Mouse (Mus musculus) liver, embryonic 16.5 days (tissue): ENCODE measurements around the gene Pola2. TPM values are rescaled to one million over a fixed set of nuclear protein-coding genes. Genes with fewer than 3 reads are reported as not detected.

Source experiments
- ATAC-seq: fragments of 200-750 bp; cut with Nextera tagmentation; 2 replicates; pipeline ENCODE4 v1.8.0; 2017; ENCODE audit warnings: low read depth, mild to moderate bottlenecking, moderate number of reproducible peaks, moderate library complexity
- H3K27ac ChIP-seq: fragments of 300-500 bp; sonication (generic); 2 replicates; pipeline ENCODE4 v1.5.1; 2014; ENCODE audit warnings: mild to moderate bottlenecking, low read length
- H3K27me3 ChIP-seq: fragments of 300-500 bp; sonication (generic); 2 replicates; pipeline ENCODE4 v1.6.1; 2014; ENCODE audit warnings: low read depth, low read length, mixed read lengths; ENCODE audit not compliant: control insufficient read depth, insufficient read depth
- H3K36me3 ChIP-seq: fragments of 300-500 bp; sonication (generic); 2 replicates; pipeline ENCODE4 v1.6.1; 2014; ENCODE audit warnings: mild to moderate bottlenecking; ENCODE audit not compliant: control insufficient read depth, insufficient read depth
- H3K4me1 ChIP-seq: fragments of 300-500 bp; sonication (generic); 2 replicates; pipeline ENCODE4 v1.6.1; 2014; ENCODE audit warnings: low read depth, low read length, mixed read lengths; ENCODE audit not compliant: control insufficient read depth
- H3K4me2 ChIP-seq: fragments of 300-500 bp; sonication (generic); 2 replicates; pipeline ENCODE4 v1.6.1; 2014; ENCODE audit warnings: low read depth, low read length, mixed read lengths
- H3K4me3 ChIP-seq: fragments of 300-500 bp; sonication (generic); 2 replicates; pipeline ENCODE4 v1.5.1; 2014; ENCODE audit warnings: low read depth, mild to moderate bottlenecking, low read length
- H3K9ac ChIP-seq: fragments of 300-500 bp; sonication (generic); 2 replicates; pipeline ENCODE4 v1.6.1; 2014; ENCODE audit warnings: low read depth, low read length
- H3K9me3 ChIP-seq: fragments of 300-500 bp; sonication (generic); replicated peaks from 2 replicates; pipeline ENCODE4 v1.6.1; 2016; ENCODE audit warnings: low read length; ENCODE audit not compliant: control insufficient read depth
- WGBS: fragments of 180-500 bp; shearing (Covaris S2); extraction: QIAGEN DNeasy Blood & Tissue Kit; methylation state at CpG from one replicate; pipeline ENCODE4 v1.1.7; 2014; ENCODE audit not compliant: insufficient replicate concordance; 5-methylcytosine and 5-hydroxymethylcytosine counted together
- polyA plus RNA-seq: library from polyadenylated mRNA; unstranded; fragments of >200 nt; fragmentation: Nextera tagmentation; extraction: Ambion mirVana; gene quantifications from 2 replicates; pipeline ENCODE4 v1.2.1, GENCODE M21; 2015

The Pola2 gene
- polyA plus RNA-seq, 1 experiment from 2014 or later, result 47.2 TPM

- no peaks in the 10 kb centered on the region for H3K27me3 ChIP-seq
- no peaks in the 10 kb centered on the region for H3K9me3 ChIP-seq
- peak overlapping the region; percentile 49 for H3K4me2 ChIP-seq
- H3K9ac ChIP-seq, result peak overlapping the region; percentile 8; the same call in 1 of the 2 replicates
- peaks cover 21% of the 10 kb centered on the region for H3K4me1 ChIP-seq
- H3K27ac ChIP-seq, result peak overlapping the region; percentile 75
- H3K36me3 ChIP-seq, result peaks cover 22% of the 10 kb centered on the region
- 0 out of 2 replicates have a peak overlapping the region, but pooled peaks have one; percentile 11 for H3K4me3 ChIP-seq
- ATAC-seq, result peak; percentile 82
- WGBS, result 11% methylated on average over 14 of the region's 14 CpGs
Measured at GRCm38 (mm10) chr19:5937836-5938406, 26.1 kb downstream of the Pola2 start.

DNA sequence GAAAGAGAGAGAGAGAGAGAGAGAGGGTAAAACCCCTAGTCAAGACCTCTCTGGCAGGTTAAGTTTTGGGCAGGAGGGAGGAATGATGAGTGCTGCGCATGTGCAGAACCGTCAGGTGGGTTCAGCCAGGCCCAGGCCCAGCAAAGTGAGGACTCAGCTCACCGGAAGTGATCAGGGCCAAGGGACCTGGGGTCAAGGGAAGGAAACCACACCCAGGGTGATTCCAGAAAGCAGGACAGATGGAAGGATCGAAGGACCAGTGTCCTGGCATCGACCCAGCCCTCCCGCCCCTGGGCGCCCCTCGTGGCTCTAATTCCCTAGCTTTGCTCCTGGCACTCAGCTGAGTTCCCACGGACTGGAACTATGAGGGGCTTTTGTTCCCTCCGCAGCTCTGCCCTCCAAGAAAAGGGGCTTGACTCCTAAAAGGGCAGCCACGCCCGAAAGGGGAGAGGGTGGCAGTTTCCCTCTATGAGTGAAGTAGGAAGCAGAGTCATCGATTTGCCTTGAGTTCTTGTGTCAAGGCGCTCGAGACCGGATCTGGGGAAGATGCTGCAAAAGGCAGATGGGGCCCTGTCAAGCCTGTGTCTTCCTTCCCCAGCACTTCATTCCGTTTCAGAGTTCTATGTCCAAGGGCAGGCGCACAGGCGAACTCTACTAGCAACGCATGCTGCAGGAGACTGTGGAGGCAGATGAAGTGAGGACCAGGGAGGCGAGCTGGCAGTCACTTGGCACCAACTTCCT lies 26.7 kb downstream of the Pola2 start:
- Histone ChIP-seq H3K9me3 (no peaks in the 10 kb centered on the region), H3K36me3 (peaks cover 21% of the 10 kb centered on the region), H3K4me1 (peaks cover 21% of the 10 kb centered on the region), H3K4me2 (peak overlapping the region; percentile 49; the same call in 1 of the 2 replicates), H3K9ac (peak overlapping the region; percentile 8; the same call in 1 of the 2 replicates), H3K27me3 (no peaks in the 10 kb centered on the region), H3K27ac (peak overlapping the region; percentile 75), H3K4me3 (no peak overlapping the region)
- WGBS, result 70% methylated on average over 21 of the region's 21 CpGs
- no peak for ATAC-seq

DNA sequence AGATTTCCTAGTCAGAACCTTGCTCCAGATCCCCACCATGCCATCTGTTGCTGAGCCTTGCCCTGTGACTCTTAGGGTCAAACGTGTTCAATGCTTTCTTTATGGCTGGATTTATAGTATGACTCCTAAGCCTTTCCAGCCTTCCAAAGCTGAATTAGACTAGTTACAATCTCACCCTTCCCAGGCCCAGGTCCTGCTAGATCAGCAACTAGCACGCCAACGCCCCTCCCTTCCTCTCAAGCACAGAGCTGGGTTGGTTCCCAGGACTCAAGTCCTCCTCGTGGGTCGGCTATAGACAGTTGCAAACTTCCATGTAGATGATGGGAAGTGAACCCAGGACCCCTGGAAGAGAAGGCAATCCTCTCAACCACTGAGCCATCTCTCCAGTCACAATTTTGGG lies 28.3 kb downstream of the Pola2 start:
- WGBS, result 51% methylated on average over 5 of the region's 5 CpGs
- Histone ChIP-seq H3K27ac (no peak overlapping the region), H3K4me1 (peaks cover 21% of the 10 kb centered on the region), H3K9me3 (no peaks in the 10 kb centered on the region), H3K4me3 (no peak overlapping the region), H3K36me3 (peaks cover 8% of the 10 kb centered on the region; the same call in 1 of the 2 replicates), H3K9ac (no peak overlapping the region), H3K27me3 (no peaks in the 10 kb centered on the region), H3K4me2 (no peak overlapping the region)
- ATAC-seq, result no peak

DNA sequence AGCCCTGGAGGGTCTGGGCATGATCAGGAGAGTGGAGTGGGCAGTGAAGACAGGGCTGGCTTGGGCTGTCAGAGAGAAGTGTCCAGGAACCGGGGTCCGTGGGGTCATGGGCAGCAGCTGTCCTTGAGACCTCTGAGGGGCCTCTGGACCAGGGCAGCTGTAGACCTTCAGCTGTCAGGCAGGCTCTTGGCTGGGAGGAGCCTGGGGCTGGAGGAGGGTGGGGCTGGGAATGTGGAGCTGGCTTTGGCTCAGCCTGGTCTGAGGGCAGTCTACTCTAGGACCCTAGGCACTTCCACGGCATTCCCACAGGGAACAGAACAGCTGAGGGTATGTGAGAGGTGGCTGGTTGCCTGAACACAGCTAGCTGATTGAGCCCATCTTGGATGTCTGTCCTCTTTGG lies 28.7 kb downstream of the Pola2 start:
- Histone ChIP-seq H3K27ac (no peak overlapping the region), H3K4me2 (no peak overlapping the region), H3K36me3 (peaks cover 4% of the 10 kb centered on the region; the same call in 1 of the 2 replicates), H3K27me3 (no peaks in the 10 kb centered on the region), H3K9me3 (no peaks in the 10 kb centered on the region), H3K4me1 (peaks cover 21% of the 10 kb centered on the region), H3K4me3 (no peak overlapping the region), H3K9ac (no peak overlapping the region)
- 0 out of 2 replicates have a peak, but pooled peaks have one; percentile 17 for ATAC-seq
- 47% methylated on average over 3 of the region's 3 CpGs for WGBS

DNA sequence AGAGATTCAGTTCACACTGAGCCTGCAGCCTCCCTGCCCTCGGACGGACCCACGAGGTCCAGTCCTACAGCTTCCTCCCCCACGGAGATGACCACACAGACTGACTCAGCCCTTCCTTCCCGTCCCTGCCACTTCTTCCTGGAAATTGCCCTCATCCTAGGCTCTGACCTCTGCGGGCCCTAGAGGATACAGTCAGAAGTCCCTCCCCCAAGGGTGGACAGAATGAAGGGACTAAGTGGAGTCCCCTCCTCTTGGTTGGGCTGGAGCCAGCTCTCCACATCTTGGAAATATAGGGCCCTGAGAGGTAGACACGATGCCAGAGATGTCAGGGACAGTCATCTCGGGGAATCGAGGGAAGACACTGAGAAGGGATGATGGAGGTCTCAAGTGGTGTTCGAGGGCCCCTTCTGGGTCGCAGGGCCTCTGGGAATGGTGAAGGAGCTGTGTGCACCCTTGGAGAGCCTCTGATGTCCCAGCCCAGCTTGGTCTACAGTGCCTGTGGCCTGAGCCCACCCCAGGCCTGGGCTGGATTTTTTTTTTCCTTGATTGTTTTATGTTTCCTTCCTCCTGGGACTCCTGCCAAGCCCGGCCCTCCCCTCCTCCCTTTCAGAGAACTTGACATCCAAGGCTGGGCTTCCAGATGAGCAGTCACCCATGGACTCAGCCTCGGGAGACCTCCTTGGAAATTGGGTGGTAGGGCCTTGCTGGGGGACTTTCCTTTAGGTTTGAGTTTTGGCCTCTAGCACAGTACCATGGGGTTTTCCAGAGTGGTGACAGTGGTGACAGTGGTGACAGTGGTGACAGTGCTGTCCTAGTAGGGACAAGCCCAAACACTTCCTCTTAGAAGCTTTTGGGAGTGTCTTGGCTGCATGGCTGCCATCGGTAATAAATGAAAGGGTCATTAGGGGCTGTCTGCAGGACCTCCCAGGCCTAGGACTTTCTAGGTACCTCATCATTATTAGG lies 34.1 kb downstream of the Pola2 start:
- ATAC-seq, result peak; percentile 47; the same call in 1 of the 2 replicates
- Histone ChIP-seq H3K4me1 (peaks cover 9% of the 10 kb centered on the region), H3K27ac (peak overlapping the region; percentile 24; the same call in 1 of the 2 replicates), H3K27me3 (peaks cover 12% of the 10 kb centered on the region), H3K4me2 (no peak overlapping the region), H3K9ac (no peak overlapping the region), H3K36me3 (no peaks in the 10 kb centered on the region), H3K4me3 (no peak overlapping the region), H3K9me3 (no peaks in the 10 kb centered on the region)
- WGBS, result 45% methylated on average over 14 of the region's 14 CpGs

GRCm38 (mm10) chr19:5928546-5928945 lies 35.5 kb downstream of the Pola2 start:
- Histone ChIP-seq H3K4me3 (no peak overlapping the region), H3K9ac (no peak overlapping the region), H3K27ac (no peak overlapping the region), H3K9me3 (no peaks in the 10 kb centered on the region), H3K4me1 (peaks cover 20% of the 10 kb centered on the region), H3K4me2 (no peak overlapping the region), H3K27me3 (peaks cover 13% of the 10 kb centered on the region), H3K36me3 (no peaks in the 10 kb centered on the region)
- ATAC-seq, result no peak
- 41% methylated on average over 3 of the region's 3 CpGs for WGBS

DNA sequence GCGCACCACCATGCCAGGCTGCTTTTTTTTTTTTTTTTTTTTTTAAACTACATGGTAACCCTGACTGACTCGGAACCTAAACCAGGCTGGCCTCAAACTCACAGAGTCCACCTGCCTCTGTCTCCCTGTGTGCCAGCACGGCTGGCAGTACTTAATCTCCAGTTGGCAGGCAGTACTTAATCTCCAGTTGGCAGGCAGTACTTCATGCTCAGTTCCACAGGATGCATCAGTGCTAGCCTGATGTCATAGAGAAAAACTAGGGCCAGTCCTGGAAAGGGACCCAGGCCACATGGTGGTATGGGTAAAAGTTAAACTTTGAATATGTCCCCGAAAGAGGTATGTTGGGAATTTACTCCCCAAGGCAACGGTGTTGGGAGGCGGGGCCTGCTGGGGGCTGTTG lies 35.9 kb downstream of the Pola2 start:
- no peak for ATAC-seq
- H3K4me2 ChIP-seq, result no peak overlapping the region
- H3K9me3 ChIP-seq, result no peaks in the 10 kb centered on the region
- H3K27me3 ChIP-seq, result peaks cover 13% of the 10 kb centered on the region
- no peak overlapping the region for H3K4me3 ChIP-seq
- H3K36me3 ChIP-seq, result no peaks in the 10 kb centered on the region
- H3K9ac ChIP-seq, result no peak overlapping the region
- H3K27ac ChIP-seq, result no peak overlapping the region
- H3K4me1 ChIP-seq, result peaks cover 25% of the 10 kb centered on the region
- WGBS, result 63% methylated on average over 6 of the region's 6 CpGs

- H3K4me2 ChIP-seq, result no peak overlapping the region
- H3K4me3 ChIP-seq, result no peak overlapping the region
- H3K27ac ChIP-seq, result no peak overlapping the region
- H3K36me3 ChIP-seq, result no peaks in the 10 kb centered on the region
- no peak for ATAC-seq
- 68% methylated on average over 8 of the region's 8 CpGs for WGBS
- no peak overlapping the region for H3K9ac ChIP-seq
- H3K4me1 ChIP-seq, result peaks cover 30% of the 10 kb centered on the region
- H3K9me3 ChIP-seq, result no peaks in the 10 kb centered on the region
- peaks cover 13% of the 10 kb centered on the region for H3K27me3 ChIP-seq
Measured at GRCm38 (mm10) chr19:5927532-5927931, 36.5 kb downstream of the Pola2 start.
